Mouse (Mus musculus) left cerebral cortex, postnatal 25 days (tissue): ENCODE results near the gene Ankrd55. TPM values are rescaled to one million over a fixed set of nuclear protein-coding genes. Genes with fewer than 3 reads are reported as not detected.

Experiments used
- DNase-seq, 2 experiments: peaks; one replicate each; pipeline ENCODE4 v3.0.0; 2022; ENCODE audit warnings: low spot score in 2 of 2, mixed read lengths in 1 of 2
- intact Hi-C: fragments of 180-260 bp; cut with DNase I; formaldehyde crosslinking; loops from one replicate; pipeline ENCODE4 v1.15.1; 2025
- total RNA-seq, 2 experiments: library from RNA; stranded (reverse); gene quantifications; 2 replicates each; pipeline ENCODE4 v1.2.3; 2021

Gene Ankrd55
- total RNA-seq, 2 experiments from 2014 or later: 3.2 to 3.8 TPM

DNA sequence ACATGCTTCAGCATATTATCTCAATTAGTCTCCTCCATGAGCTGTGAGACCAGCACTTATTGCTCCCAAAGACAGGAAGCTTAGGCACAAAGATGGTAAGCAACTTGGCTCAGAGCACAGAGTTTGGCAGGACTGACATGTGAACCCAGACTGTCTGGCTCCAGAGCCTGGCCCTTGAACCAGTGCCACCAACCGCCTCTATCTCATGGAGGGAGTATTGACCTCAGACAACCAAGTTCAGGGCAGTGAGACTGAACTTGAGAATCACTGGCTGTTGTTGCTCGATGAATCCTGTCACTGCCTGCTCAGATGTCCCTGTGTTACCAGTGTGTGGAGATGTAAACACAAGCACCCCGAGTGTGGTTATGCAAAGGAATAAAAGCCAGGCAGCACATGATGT is 47.3 kb downstream of the Ankrd55 start:
- no peak for DNase-seq
- intact Hi-C loops: no loop called here

DNA sequence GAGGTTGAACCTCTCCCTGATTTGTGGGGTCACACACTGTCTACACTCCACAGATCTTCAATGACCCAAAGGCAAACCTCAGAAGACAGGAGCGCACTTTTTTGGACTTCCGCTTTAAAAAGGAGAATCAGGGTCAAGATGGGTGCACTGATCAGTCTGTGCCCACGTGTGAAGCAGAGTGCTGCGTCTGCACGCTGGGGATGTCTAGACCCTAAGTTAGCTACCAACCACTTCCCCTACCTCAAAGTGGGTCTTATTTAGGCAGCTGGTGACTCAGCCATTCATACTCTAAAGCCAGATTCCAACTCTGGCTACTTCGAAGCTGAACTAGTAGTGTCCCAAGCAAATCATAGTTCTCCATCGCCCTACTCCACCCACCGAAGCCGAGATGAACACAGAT is 48.9 kb downstream of the Ankrd55 start:
- intact Hi-C loops: no loop called here

DNA sequence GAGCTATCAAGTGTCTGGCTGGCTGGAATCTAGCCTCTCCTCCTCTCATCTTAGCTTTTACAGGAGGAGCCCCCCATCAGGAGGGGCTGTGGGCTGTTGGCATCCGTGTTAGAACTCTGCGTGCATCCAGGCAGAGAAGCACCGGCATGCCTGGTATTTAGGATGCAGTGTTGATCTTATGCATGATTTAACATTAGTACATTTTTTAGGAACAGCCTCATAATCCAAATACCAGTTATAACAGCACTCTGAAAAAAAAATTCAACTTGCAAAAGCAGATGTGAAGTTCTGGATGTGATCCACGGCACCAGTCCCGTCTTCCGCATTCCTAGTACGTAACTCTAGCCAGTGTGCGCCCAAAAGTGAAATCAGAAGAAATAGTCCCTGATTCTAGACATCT is 52.0 kb downstream of the Ankrd55 start:
- intact Hi-C loops: no loop called here
- DNase-seq: no peak

More for the DNA sequence above, 48.9 kb downstream of the Ankrd55 start:
- no peak for DNase-seq

DNA sequence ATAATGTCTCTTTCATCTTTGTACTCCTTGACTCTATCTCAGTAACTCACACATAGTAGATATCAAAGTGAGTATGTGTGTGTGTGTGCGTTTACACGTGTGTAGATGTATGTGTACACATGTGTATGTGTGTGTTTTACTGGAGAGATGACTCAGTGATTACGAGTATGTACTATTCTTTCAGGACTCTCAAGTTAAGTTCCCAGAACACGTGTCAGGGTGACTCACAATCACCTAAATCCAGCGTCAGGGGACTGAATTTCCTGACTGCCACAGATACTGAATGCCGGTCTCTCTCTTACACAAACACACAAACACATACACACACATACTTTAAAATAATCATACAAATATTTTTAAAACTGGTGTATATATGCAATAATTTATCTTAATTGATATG is 52.5 kb downstream of the Ankrd55 start:
- DNase-seq: no peak
- intact Hi-C loops: no loop called here

DNA sequence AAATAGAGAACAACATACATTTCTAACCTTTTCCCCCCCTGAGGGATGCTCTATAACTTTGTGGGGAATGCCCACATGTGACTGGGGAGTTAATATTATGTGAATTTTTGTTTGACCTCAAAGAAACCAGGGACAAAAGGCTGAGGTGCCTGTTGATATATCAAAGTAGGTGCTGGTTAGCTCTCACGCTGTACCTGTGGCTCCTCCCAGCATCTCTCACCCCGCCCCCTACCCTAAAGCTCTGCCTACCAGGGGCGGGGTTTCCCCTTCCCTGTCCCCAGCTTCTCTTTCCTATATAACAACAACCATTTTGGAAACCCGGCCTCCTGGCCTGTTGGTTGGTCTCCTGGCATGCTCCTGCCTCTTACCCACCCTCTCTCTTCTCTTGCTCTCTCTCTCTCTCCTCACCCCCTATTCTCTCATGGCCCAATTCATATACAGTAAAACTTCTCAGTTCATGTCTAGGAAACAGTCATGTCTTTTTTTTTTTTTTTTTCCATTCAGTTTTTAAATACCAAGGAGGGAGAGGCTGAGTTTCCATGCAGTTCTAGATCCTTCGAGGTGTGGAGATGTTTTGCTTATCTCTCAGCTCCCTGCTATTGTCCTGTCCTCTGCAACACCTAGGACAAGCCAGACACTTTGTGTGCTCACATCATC is 54.8 kb downstream of the Ankrd55 start:
- no peak for DNase-seq
- intact Hi-C loops: no loop called here

DNA sequence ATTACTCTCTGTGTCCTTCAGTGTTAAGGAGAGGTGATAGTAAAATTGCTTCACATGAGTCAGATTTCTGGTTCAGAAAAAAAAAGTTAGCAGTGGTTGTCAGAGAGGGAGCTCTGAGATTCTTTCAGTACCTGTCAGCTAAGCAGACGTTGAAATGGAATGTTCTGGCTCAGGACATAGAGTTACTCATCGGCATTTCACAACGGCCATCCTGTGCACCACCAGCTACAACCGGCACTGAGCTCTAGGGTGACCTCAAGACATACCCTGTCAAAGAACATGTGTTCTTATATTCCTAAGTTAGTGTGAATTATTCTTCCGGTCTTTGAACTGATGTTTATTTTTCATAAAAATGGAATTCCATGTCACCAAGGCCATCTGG is 55.4 kb downstream of the Ankrd55 start:
- DNase-seq: no peak

DNA sequence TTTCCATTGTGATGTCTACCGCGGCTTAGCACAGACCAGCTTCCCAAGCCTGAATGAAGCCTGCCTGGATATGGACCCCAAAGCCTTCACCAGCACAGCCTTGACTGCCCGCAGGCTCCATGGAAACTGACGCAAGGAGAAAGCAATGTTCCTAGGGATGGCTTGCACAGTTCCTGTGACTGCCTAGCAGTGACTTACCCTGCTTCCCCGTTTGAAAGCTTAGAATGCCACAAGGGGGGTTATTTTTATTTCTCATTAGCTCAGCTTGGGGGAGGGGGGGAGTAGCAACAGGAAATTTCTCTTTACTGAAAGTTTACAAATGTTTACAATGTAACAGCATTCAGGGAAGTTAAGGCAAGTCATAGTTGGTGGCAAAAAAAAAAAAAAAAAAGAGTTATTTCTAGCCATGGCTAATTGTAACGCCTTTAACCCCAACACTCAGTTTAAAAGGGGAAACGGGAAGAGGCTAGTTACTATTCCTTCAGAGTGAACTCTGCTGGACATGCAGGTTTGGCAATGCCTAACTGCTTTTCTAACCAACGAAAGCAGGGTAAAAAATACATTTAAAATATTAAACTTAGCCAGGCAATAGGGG is 56.1 kb downstream of the Ankrd55 start:
- intact Hi-C loops: no loop called here
- DNase-seq: no peak

More for the DNA sequence above, 55.4 kb downstream of the Ankrd55 start:
- intact Hi-C loops: no loop called here

DNA sequence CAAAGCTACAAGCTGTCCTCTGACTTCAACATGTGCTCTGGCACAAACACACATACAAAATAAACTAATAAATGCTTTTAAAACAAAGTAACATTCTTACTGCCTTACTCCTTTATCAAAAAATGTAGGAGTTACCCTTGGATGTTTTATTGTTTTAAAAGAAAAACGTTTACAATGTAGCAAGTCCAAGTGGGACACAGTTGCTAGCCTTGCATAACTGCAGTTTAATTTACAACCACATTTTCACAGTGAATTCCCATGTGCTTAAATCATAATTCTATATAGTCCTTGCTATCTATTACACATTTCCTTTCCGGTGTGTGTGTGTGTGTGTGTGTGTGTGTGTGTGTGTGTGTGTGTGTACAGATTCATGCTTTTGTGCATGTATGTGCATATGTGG is 57.3 kb downstream of the Ankrd55 start:
- intact Hi-C loops: no loop called here
- no peak for DNase-seq

DNA sequence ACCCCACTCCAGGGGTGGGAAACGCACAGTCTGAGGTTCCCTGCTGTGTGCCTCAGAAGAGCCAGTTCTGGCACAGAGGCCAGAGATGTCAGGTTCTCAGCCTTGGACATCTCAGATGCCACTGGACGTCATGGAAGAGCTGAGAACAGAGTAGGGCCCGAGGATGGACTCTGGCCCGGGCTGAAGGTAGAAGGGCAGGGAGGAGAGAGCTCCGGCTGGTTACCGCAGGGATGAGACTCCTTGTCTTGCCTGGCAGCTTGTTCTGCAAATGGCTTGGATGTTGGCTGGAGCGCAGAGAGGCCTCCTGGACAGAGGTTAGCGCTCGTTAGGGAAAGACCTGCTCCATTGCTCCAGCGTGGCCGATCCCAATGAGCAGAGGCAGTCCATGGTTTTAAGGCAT is 57.8 kb downstream of the Ankrd55 start:
- DNase-seq: no peak
- intact Hi-C loops: no loop called here

DNA sequence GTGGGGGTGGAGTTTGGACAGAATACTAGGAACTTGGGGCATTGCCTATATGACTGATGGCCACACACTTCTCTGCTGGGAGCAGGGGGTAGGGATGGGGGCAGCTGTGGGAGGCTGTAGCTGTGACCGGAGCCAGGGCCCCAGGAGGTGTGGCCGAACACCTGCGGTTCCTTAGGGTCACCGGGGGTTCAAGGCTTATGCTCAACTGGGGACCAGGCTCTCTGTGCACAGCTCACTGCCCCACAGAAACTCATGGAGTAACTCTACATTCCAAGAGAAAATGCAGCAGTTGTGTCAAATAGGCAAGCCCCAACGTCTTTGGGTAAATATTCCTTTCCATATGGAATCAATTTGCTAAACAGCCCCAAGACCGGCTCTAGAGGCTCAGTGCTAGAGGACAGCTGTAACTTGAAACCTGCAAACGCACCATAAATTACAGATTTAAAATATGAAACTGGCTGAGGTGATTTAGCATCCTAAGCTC is 58.5 kb downstream of the Ankrd55 start:
- no peak for DNase-seq
- intact Hi-C loops: no loop called here

DNA sequence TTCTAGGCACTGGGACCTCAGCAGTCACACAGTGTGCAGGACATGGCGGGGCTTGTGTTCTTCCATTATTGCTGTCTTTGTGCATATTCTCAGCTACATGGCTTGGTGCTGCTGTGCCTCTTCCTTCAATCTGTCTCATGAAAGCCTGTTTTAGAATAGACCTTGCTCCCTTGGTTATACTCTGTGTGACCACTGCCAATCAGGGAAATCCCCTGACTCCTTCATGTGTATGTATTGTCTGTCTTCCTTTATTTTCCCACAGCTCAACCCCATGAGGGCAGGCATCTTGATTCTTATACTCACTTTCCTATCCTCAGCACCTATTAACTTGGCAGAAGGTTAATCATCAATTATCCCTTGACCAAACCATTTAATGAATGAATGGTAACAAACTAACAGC is 60.0 kb downstream of the Ankrd55 start:
- intact Hi-C loops: no loop called here
- DNase-seq: no peak

DNA sequence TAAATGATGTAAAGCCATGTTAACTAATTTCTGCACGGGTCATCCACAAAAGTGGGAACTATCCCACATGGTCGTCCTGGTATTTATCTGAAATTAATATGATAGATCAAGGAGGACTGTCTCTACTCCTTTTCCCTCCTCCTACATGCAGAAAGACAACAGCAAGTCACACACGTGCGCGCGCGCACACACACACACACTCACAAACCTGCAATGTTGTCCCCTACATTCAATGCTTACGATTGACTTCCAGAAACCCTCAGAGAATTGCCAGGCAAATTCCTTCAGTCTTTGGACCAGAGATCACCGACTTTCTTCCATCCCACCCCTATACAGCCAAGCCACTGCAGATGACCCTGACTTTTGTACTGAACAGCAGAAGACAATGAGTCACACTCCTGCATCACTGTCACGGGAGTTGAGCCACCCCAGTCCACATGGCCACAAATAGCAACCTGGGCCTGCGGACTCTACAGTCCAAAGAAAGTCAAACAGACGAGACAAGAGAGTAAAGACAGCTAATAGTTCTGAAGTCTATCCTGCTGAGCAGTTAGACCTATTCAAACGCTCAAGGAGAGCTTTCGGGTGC is 60.7 kb downstream of the Ankrd55 start:
- DNase-seq: no peak
- intact Hi-C loops: no loop called here

DNA sequence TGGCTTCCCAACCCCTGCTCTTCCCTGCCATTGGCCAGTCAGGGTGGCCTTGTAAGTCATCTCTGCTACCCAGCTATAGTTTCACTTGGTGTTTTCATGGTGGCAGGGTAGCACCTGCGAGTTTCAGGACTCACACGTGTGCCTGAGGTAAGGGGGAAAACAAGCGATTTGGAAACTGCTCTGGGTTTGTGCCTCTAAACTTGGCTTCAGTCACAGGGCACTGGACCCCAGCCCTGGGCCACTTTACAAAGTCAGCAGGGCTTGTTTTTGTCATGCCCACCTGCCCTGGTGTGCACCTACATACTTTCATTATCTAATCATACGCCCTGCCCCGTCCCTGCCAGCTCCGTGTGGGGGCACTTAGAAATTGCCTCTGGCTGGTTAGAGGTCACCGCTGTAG is 61.2 kb downstream of the Ankrd55 start:
- no peak for DNase-seq
- intact Hi-C loops: no loop called here

DNA sequence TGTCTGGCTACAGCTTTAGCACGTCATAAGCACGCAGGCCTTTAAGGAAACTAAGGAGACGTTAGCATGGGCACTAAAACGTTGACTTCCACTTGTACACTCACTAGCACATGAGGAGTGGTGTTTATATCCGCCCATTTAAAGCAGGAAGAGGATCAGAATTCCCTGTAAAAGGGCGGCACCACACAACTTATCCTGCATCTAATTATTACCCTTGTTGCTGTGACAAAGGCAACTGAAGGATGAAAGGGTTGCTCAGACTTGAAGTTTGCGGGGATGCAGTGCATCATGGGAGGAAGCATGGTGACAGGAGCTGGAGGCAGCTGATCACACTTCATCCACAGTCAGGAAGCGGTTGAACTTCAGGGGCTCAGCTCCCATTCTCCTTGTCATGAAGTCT is 63.7 kb downstream of the Ankrd55 start:
- no peak for DNase-seq

DNA sequence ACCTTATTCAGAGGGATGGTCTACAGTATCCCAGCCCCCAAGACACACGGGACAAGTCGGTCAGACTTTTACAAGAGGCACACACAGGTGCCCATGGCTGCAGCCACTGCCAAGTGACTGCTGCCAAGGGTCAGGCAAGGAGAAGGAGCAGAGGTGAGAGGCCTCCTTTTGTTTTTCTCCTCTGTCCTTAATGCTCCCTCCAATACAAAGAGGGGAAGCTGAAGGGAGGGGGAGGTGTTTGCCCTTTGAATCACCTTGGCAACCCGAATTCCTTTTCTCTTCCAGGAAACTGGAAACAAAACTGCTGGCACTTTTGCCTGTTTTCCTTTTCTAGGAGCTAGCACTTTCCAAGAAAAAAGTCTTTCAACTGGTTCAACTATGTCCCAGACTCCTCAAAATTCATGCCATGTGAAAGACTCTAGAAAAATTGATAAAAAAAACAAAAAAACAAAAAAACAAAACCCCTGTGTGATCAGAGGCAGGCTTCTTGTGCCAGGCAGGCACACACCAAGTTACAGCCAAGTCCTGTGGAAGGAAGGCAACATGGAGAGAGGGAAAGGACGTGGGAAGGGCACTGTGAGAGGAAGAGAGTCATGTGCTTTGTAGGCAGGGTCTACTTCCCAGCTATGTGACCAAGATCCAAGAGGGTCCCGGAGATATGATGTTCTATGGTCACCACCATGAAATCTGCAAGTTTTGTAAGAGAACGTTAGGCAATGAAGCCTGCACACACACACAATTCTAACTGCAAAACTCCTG is 66.0 kb downstream of the Ankrd55 start:
- no peak for DNase-seq
- intact Hi-C loops: no loop called here

More for the DNA sequence above, 63.7 kb downstream of the Ankrd55 start:
- intact Hi-C loops: no loop called here

DNA sequence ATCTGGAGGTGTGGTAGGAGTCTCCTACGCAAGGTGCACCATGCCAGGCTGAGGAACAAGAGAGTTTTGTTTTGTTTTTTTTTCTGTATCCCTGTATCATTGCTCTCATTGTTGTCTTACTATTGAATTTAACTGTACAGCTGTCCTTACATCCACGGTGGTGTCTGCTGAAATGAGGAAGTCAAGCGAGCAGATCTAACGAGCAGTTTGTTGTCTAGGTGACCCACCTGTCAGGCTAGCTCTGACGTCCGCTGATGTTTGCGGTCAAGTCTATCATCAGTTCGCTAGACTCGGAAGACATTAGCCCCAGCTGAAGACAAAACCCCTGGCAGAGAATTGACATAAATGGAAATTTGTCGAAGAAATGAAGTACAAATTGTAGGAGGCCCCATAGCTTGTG is 66.7 kb downstream of the Ankrd55 start:
- intact Hi-C loops: no loop called here
- DNase-seq: no peak

DNA sequence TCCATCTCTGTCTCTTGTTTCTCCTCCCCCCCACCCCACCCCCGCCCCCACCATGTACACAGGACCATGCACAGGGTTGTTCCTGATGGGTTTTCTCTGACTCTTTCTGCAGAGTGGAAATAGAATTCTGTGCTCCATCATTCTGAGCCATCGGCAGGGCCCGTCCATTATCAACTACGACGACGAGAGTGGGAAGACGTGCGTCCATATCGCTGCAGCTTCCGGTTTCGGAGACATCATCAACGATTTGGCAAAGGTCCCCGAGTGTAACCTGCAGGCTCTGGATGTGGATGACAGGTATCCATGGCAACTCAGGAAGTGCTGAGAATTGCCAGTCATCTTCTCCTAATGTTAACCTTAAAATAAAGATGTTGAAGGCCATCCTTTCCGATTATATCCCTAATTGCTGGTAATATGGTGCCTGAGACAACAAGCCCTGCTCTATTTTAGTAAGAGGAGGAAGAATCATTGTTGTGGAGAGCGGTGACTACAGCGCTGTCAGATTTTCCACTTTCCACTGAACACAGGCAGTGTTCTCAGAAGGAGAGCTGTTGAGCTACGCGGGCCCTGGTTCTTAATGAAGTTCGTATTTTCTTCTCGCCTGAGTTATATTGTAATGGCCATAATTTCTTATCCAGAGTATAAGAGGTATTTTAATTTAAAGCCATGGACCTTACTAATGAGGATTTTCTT is 67.7 kb downstream of the Ankrd55 start:
- intact Hi-C loops: no loop called here
- DNase-seq: no peak

DNA sequence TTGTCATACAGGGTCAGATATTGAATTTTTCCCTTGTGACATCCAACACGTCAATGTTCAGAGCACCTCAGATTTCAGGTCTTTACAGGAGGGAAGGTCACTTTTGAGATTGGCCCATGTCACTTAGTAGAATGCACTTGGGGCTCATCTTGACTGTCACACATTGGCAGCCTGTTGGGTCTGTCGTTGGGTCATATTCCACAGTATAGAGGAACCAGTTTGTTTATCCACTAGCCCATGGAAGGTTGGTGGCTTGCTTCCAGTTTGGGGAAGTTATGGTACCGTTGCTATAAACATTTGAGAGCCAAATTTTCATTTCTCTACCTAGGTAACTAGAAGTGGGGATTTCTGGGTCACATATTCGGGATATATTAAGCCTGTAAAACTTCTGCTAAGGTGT is 73.3 kb downstream of the Ankrd55 start:
- intact Hi-C loops: no loop called here
- DNase-seq: no peak

DNA sequence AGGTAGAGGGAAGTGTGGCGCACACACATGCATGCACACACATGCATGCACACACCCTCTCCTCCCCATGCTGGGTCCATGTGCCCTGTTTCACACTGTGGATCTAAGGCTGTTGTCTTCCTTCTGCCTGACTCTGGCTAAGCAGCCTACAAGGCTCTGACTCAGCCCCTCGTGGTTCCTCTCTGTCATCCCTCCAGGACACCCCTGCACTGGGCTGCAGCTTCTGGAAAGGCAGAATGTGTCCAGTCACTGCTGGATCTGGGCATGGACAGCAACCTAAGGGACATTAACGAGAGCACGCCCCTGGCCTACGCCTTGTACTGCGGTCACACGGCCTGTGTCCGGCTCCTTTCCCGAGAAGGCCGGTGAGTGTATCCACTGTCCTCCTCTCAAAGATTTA is 75.0 kb downstream of the Ankrd55 start:
- intact Hi-C loops: no loop called here
- no peak for DNase-seq

DNA sequence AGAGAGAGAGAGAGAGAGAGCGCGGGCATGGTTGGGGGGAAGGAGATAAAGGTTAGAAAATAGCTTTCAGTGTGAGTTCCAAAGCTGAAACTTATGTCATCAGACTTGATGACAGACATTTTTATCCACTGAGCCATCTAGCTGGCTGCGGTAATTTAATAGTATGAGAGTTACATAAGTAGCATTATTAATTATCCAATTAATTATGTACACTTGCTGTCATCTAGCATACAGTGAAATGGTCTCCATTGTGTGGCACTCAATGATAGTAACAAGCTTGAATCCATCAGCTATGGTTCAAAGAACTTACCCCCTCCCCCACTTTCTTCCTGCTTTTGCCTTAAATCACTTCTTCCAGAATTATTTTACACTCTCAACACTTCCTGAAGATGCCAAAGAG is 75.5 kb downstream of the Ankrd55 start:
- intact Hi-C loops: no loop called here
- no peak for DNase-seq
